ENCODE assay signal across 18 mouse cellular contexts in the genomic region with DNA sequence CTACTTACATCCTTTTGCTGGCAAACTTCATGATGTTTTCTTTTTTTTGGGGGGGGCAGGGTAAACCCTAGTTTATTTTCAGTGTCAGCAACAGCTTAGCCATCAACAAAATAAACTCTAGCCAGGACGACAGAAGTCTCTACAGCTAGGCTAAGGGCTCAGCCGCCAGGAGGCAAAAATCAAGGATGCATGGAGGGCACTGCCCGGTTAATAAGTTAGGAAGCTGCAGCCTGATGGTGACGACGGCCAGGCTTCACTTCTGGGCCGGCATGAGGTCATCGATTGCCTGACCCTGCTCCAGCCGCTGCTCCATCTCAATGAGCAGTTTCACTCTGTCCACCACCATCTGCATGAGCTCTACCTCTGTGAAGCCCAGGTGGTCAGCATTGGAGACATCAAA. TPM values are rescaled to one million over a fixed set of nuclear protein-coding genes. Genes with fewer than 3 reads are reported as not detected.
"Had no signal": no experiment of that assay in that cellular context is flagged by ENCODE, and none has a peak within 500 bp of the region (broad histone marks: within the 10 kb centered on the region; RNA-seq: fewer than 3 reads in every experiment).

No protein-coding gene starts in this region.

- H3K36me3 ChIP-seq: hindbrain, embryonic 13.5 days; limb, embryonic 13.5 days had no signal

- H3K4me3 ChIP-seq: hindbrain, embryonic 13.5 days; limb, embryonic 13.5 days had no signal

- DNase-seq: left cerebral cortex, postnatal 4 days; lung, adult 18-20 months; lung, postnatal 36 days; right cerebral cortex, postnatal 25 days; thymus, adult 2 months; thymus, postnatal 36 days had no signal

- H3K27me3 ChIP-seq: hindbrain, embryonic 13.5 days; limb, embryonic 13.5 days had no signal

- H3K9ac ChIP-seq: hindbrain, embryonic 13.5 days; limb, embryonic 13.5 days; liver, embryonic 14.5 days had no signal

- H3K9me3 ChIP-seq: hindbrain, embryonic 13.5 days had no signal

- H3K4me1 ChIP-seq: hindbrain, embryonic 13.5 days; limb, embryonic 13.5 days had no signal

- H3K27ac ChIP-seq: hindbrain, embryonic 13.5 days; hindbrain, postnatal 0 days; kidney, postnatal 0 days; limb, embryonic 13.5 days; liver, embryonic 14.5 days; stomach, postnatal 0 days had no signal

- H3K4me2 ChIP-seq: hindbrain, embryonic 13.5 days; limb, embryonic 13.5 days; midbrain, embryonic 11.5 days had no signal

RNA-seq across cellular contexts. Expression of a gene that starts 49.7 kb away (rescaled TPM):
- polyA plus RNA-seq: hindbrain, embryonic 13.5 days; hindbrain, postnatal 0 days; intestine, embryonic 14.5 days; kidney, postnatal 0 days; limb, embryonic 13.5 days; liver, adult 2 months; liver, embryonic 14.5 days; lung, embryonic 16.5 days; midbrain, embryonic 11.5 days; neural tube, embryonic 14.5 days; small intestine, adult 2 months; stomach, postnatal 0 days; thymus, adult 2 months had no signal
